Mouse (Mus musculus) T-cell, adult 66 days (primary cell): Measurements from ENCODE around the gene Gpr137b. TPM values are rescaled to one million over a fixed set of nuclear protein-coding genes. Genes with fewer than 3 reads are reported as not detected.

Experiments
- total RNA-seq, 2 experiments: library from RNA; stranded (reverse); gene quantifications; 3 replicates in 1 of 2; 4 replicates in 1 of 2; pipeline ENCODE4 v1.2.4; 2023

Gpr137b gene
- 1 to 10 TPM; 1.9 to 3.4 TPM for total RNA-seq

GRCm38 (mm10) chr13:13393228-13394095, at the start of gene Gpr137b:
Gene Gpr137b, minus strand, starts transcription at chr13:13394014.

GRCm38 (mm10) chr13:13437460-13438015, 43.7 kb upstream of the Gpr137b start, which contains the start of gene Nid1:
Gene Nid1, plus strand, starts transcription at chr13:13437551.

Other genes with a start within 250 kb of the Gpr137b start
- gene Prl2c5, start 211.3 kb downstream of the Gpr137b start, total RNA-seq: not detected
- not detected for gene Nid1, start 43.5 kb upstream of the Gpr137b start, total RNA-seq
- gene Lyst, start 196.4 kb upstream of the Gpr137b start, total RNA-seq: 100 to 1,000 TPM; 112 to 122 TPM